Mouse (Mus musculus) lung, adult 2 months (tissue): Measurements from ENCODE around the gene Ndufb3.

Experiments
- CTCF ChIP-seq: fragments of 200-500 bp; IDR thresholded peaks from 2 replicates; pipeline ENCODE4 v1.5.1; 2011; ENCODE audit warnings: mild to moderate bottlenecking, low read length, control low read depth; ENCODE audit not compliant: insufficient read depth
- POLR2A ChIP-seq: fragments of 200-500 bp; IDR thresholded peaks from 2 replicates; pipeline ENCODE4 v1.6.1; 2011; ENCODE audit warnings: low read depth, mild to moderate bottlenecking, control low read depth, low read length, borderline replicate concordance; ENCODE audit errors: extremely low read depth

GRCm38 (mm10) chr1:58613786-58614185, 27.6 kb downstream of the Ndufb3 start:
- TF ChIP-seq CTCF (no peak), POLR2A (no peak)
